Mouse (Mus musculus) C2C12 (cell line): ENCODE results near the gene AI467606. TPM values are rescaled to one million over a fixed set of nuclear protein-coding genes. Genes with fewer than 3 reads are reported as not detected.
"Not testable (repeated sequence)": the region's sequence is repeated elsewhere in the genome, so short reads cannot be mapped to it uniquely, and the experiment has no call there.

Experiments
- H3K27me3 ChIP-seq: one replicate; pipeline ENCODE4 v1.6.1; 2011; ENCODE audit not compliant: control insufficient read depth, insufficient read depth, insufficient read length
- H3K36me3 ChIP-seq: one replicate; pipeline ENCODE4 v1.6.1; 2011; ENCODE audit not compliant: control insufficient read depth, insufficient read depth
- H3K4me3 ChIP-seq: one replicate; pipeline ENCODE4 v1.5.1; 2011; ENCODE audit warnings: mild to moderate bottlenecking, control low read depth; ENCODE audit not compliant: poor library complexity, insufficient read depth, severe bottlenecking
- H3K79me2 ChIP-seq: one replicate; pipeline ENCODE4 v1.6.1; 2011; ENCODE audit not compliant: control insufficient read depth, insufficient read depth
- H3K79me3 ChIP-seq: one replicate; pipeline ENCODE4 v1.6.1; 2011; ENCODE audit warnings: low read depth, control low read depth
- H3ac ChIP-seq: one replicate; pipeline ENCODE3; 2011; ENCODE audit warnings: low read depth; ENCODE audit not compliant: control insufficient read depth, insufficient read length
- CEBPB ChIP-seq: IDR thresholded peaks from one replicate; pipeline ENCODE4 v1.6.1; 2011; ENCODE audit warnings: low read depth, mild to moderate bottlenecking, control low read depth, moderate library complexity
- CTCF ChIP-seq: IDR thresholded peaks from one replicate; pipeline ENCODE4 v1.5.1; 2011; ENCODE audit not compliant: control insufficient read depth, insufficient read depth, insufficient read length
- FOSL1 ChIP-seq: IDR thresholded peaks from one replicate; pipeline ENCODE4 v1.8.0; 2011; ENCODE audit warnings: mild to moderate bottlenecking, low read length; ENCODE audit not compliant: poor library complexity, insufficient read depth, severe bottlenecking
- MAX ChIP-seq: IDR thresholded peaks from one replicate; pipeline ENCODE4 v1.6.1; 2011; ENCODE audit warnings: mild to moderate bottlenecking, control low read depth
- MYOD1 ChIP-seq: IDR thresholded peaks from one replicate; pipeline ENCODE4 v1.6.1; 2011; ENCODE audit warnings: low read depth; ENCODE audit not compliant: control insufficient read depth, insufficient read length
- MYOG ChIP-seq: IDR thresholded peaks from one replicate; pipeline ENCODE4 v1.6.1; 2011; ENCODE audit not compliant: control insufficient read depth, insufficient read length; ENCODE audit errors: extremely low read depth
- USF1 ChIP-seq: IDR thresholded peaks from one replicate; pipeline ENCODE4 v1.6.1; 2011; ENCODE audit warnings: low read depth, mild to moderate bottlenecking, control low read depth, moderate library complexity
- polyA plus RNA-seq: library from polyadenylated mRNA; unstranded; fragments of >200 nt; fragmentation: generic; extraction: Trizol; gene quantifications from one replicate; pipeline ENCODE4 v1.2.1, GENCODE M21; 2012; ENCODE audit warnings: missing spikeins

The AI467606 gene
- polyA plus RNA-seq, 1 experiment: 34.0 TPM

DNA sequence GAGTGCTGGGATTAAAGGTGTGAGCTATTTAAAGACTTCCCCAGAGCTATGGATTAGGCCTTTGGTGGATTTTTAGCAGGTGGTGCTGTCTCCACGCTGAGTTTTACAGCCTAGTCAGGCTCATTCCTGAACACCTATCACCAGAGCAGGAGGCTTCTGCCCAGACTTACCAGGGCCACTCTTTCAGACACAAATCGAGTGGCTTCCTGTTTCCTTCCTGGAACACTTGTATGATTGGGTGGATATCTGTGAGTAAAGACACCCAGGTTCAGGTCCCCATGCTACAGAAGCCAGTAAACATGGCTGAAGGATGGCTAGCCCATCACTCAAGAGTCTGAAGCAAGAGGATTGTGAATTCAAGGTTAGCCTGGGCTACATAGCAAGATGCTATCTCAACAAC, 8.2 kb upstream of the AI467606 start:
- Histone ChIP-seq H3K4me3 (no peak overlapping the region), H3ac (no peak overlapping the region), H3K36me3 (no peaks in the 10 kb centered on the region), H3K79me3 (no peaks in the 10 kb centered on the region), H3K79me2 (no peaks in the 10 kb centered on the region), H3K27me3 (no peaks in the 10 kb centered on the region)
- TF ChIP-seq CTCF (no peak), MYOD1 (no peak), MAX (no peak), FOSL1 (no peak), MYOG (no peak), CEBPB (no peak), USF1 (no peak)

DNA sequence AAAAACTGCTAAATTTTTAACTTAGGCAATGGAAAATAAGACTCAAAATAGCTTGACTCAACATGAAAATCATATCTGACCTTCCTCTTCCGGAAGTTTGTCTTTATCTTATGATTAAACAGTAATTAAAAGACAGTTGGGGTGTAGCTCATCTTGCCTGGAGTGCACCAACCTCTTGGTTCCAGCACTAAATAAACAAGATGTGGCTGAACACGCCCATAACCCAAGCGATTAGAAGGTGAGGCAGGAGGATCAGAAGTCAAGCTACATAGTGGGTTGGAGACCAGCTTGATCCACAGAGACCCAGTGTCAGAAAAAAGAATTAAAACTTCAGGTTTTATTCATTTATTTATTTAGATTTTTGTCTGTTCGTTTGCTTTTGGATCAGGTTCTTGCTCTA, 7.5 kb upstream of the AI467606 start:
- no peaks in the 10 kb centered on the region for H3K79me2 ChIP-seq
- H3K79me3 ChIP-seq: no peaks in the 10 kb centered on the region
- H3K27me3 ChIP-seq: no peaks in the 10 kb centered on the region
- no peak overlapping the region for H3K4me3 ChIP-seq
- TF ChIP-seq MYOD1: no peak
- no peak for TF ChIP-seq USF1
- no peak for TF ChIP-seq CEBPB
- TF ChIP-seq MYOG: no peak
- no peak for TF ChIP-seq FOSL1
- no peak for TF ChIP-seq MAX
- H3K36me3 ChIP-seq: no peaks in the 10 kb centered on the region
- no peak overlapping the region for H3ac ChIP-seq

DNA sequence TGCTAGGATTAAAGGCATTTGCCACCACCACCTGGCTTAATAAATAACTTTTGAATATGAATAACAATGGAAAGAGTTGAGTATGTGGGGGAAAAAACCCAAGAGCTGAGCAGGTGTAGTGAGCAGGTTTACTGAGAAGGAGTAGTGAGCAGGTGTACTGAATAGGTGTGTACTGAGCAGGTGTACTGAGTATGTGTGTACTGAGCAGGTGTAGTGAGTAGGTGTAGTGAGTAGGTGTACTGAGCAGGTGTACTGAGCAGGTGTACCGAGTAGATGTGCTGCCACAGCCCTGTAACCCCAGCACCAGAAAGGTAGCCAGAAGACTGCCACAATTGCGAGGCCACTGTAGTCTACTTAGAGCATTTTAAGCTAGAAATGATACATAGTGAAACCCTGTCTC, 6.4 kb upstream of the AI467606 start:
- TF ChIP-seq MYOD1: no peak
- TF ChIP-seq CEBPB: no peak
- no peak for TF ChIP-seq MAX
- TF ChIP-seq FOSL1: no peak
- TF ChIP-seq MYOG: no peak
- no peak for TF ChIP-seq CTCF
- TF ChIP-seq USF1: no peak
- Histone ChIP-seq H3K36me3 (no peaks in the 10 kb centered on the region), H3K27me3 (no peaks in the 10 kb centered on the region), H3K79me3 (no peaks in the 10 kb centered on the region), H3K79me2 (no peaks in the 10 kb centered on the region), H3K4me3 (no peak overlapping the region), H3ac (no peak overlapping the region)

DNA sequence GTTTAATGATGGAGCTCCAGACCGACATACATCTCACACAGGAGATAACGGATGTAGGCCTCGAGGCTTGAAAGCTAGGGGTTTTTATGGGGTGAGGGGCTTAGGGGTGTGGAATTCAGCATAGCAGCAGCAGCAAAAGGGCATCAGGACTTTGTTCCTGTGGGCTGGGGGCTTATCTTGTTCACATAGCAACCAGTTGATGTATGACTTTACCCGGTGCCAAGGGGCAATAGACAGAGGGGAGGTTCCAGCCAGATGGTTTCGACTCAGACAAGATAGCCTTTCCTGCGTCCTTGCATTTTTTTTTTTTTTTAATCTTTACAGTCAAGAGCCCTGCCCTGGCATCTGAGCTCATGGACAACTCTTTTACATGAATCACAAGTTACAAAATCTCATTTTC, 5.4 kb upstream of the AI467606 start:
- not testable (repeated sequence) for H3K27me3 ChIP-seq, H3K79me2 ChIP-seq, H3ac ChIP-seq, H3K79me3 ChIP-seq, H3K4me3 ChIP-seq, H3K36me3 ChIP-seq

DNA sequence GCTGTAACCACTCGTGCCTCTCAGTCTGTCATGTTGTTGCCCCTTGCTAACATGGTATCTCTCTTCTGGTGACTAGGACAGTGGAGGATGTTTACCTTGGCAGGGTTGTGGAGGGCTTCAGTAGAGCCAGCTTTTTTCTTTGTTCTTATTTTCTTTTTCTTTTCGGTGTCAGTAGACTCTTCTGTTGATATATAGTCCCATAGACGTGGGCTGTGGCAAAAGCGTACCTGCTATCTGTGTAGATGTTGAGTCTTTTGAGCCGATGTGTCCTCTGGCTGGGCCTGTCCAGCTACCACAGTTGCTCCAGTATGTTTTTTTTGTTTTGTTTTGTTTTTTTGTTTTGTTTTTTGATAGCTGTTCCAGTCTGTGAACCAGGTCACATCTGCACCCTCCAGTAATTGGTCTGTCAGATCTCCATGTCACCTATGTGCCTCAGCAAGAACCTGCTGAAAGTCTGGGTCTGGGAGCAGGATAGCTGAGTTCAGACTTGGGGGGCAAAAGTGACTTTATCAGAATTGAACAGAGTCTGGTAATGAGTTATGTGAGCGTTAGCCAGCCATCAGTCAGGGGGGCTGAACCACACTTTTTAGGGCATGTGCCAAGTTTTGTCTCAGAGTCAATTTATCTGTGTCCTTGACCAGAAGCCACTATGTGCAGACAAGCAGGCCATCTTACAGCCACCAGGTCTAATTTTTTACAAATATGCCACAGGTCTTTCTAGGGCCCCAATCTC, 3.7 kb upstream of the AI467606 start, which contains the start of gene Zg16:
Gene Zg16, minus strand, starts transcription at position 51 of the 733 bp plus-strand sequence.
- not testable (repeated sequence) for H3K79me3 ChIP-seq, H3K4me3 ChIP-seq, H3K36me3 ChIP-seq, H3ac ChIP-seq, H3K27me3 ChIP-seq
- H3K79me2 ChIP-seq: peaks cover 13% of the 10 kb centered on the region

DNA sequence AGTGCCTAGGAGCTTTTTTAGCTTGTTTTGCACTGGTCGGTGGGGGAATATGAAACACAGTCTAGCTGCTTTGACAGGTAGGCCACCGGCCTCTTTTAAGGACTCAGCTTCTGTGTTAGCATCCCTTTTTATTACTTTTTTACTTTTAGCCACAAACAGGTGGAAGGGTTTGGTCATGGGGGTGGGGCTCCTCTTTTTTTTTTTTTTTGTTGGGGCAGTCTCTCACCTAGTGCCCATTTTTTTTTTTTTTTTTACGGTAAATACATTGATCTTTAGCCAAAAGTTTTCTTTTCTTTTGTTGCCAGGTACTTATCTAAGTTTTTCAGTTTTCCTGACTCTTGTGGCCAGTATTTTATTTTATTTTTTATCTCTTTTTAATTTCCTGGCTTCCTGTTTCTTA, 3.1 kb upstream of the AI467606 start:
- H3K79me3 ChIP-seq: peaks cover 12% of the 10 kb centered on the region
- H3ac ChIP-seq: no peak overlapping the region
- H3K36me3 ChIP-seq: peaks cover 8% of the 10 kb centered on the region
- H3K27me3 ChIP-seq: no peaks in the 10 kb centered on the region
- H3K79me2 ChIP-seq: peaks cover 19% of the 10 kb centered on the region
- TF ChIP-seq CTCF: no peak
- no peak for TF ChIP-seq CEBPB
- no peak for TF ChIP-seq USF1
- H3K4me3 ChIP-seq: no peak overlapping the region
